Mouse (Mus musculus): Measurements from ENCODE around the gene Dysf. TPM values are rescaled to one million over a fixed set of nuclear protein-coding genes. Genes with fewer than 3 reads are reported as not detected.

Gene Dysf
- polyA plus RNA-seq, 1 experiment from 2014 or later: 18.6 TPM

GRCm38 (mm10) chr6:84196511-84196910 lies 188.1 kb downstream of the Dysf start:
- 89% methylated on average over 5 of the region's 5 CpGs for WGBS

GRCm38 (mm10) chr6:84197811-84198213 lies 189.4 kb downstream of the Dysf start:
- Histone ChIP-seq H3K27ac (replicated peaks in 1 of 2; ENCODE audit: control insufficient read depth in 1 of 2, insufficient read depth in 1 of 2, low read depth in 2 of 2, low read length in 2 of 2) (no peak overlapping the region), H3K4me2 (ENCODE audit: low read length) (no peak overlapping the region)
- 69% methylated on average over 5 of the region's 5 CpGs for WGBS

More at GRCm38 (mm10) chr6:84196511-84196910, 188.1 kb downstream of the Dysf start:
- Histone ChIP-seq H3K9ac (ENCODE audit: low read length) (no peak overlapping the region), H3K4me3 (ENCODE audit: control insufficient read depth in 1 of 2, insufficient read depth in 1 of 2, low read depth in 1 of 2, low read length in 2 of 2) (no peak overlapping the region), H3K9me3 (ENCODE audit: control insufficient read depth, low read length) (no peaks in the 10 kb centered on the region), H3K4me1 (ENCODE audit: control insufficient read depth in 2 of 2, insufficient read depth in 2 of 2, low read length in 2 of 2) (peaks cover 0 to 5% of the 10 kb centered on the region in 2 experiments; a peak in 2 of 4 replicates), H3K27me3 (ENCODE audit: control insufficient read depth, insufficient read depth, low read length) (no peaks in the 10 kb centered on the region), H3K4me2 (ENCODE audit: low read length) (no peak overlapping the region), H3K27ac (replicated peaks in 1 of 2; ENCODE audit: control insufficient read depth in 1 of 2, insufficient read depth in 1 of 2, low read depth in 2 of 2, low read length in 2 of 2) (no peak overlapping the region), H3K36me3 (ENCODE audit: control insufficient read depth, insufficient read depth, low read length) (peaks cover 75% of the 10 kb centered on the region)
- ATAC-seq (ENCODE audit: insufficient number of reproducible peaks, insufficient read depth, low FRiP score, low read depth): no peak

GRCm38 (mm10) chr6:84201721-84202490 lies 193.5 kb downstream of the Dysf start:
- no peak overlapping the region for H3K4me3 ChIP-seq (ENCODE audit: control insufficient read depth in 1 of 2, insufficient read depth in 1 of 2, low read depth in 1 of 2, low read length in 2 of 2)
- peaks cover 69% of the 10 kb centered on the region for H3K36me3 ChIP-seq (ENCODE audit: control insufficient read depth, insufficient read depth, low read length)
- H3K27ac ChIP-seq (replicated peaks in 1 of 2; ENCODE audit: control insufficient read depth in 1 of 2, insufficient read depth in 1 of 2, low read depth in 2 of 2, low read length in 2 of 2): peak overlapping the region in 1 of 2 experiments; percentile 41; a peak in 1 of 4 replicates
- no peaks in the 10 kb centered on the region for H3K9me3 ChIP-seq (ENCODE audit: control insufficient read depth, low read length)
- WGBS: 64% methylated on average over 8 of the region's 8 CpGs
- H3K4me1 ChIP-seq (ENCODE audit: control insufficient read depth in 2 of 2, insufficient read depth in 2 of 2, low read length in 2 of 2): no peaks in the 10 kb centered on the region
- no peak overlapping the region for H3K9ac ChIP-seq (ENCODE audit: low read length)
- no peak overlapping the region for H3K4me2 ChIP-seq (ENCODE audit: low read length)
- no peak for ATAC-seq (ENCODE audit: insufficient number of reproducible peaks, insufficient read depth, low FRiP score, low read depth)
- H3K27me3 ChIP-seq (ENCODE audit: control insufficient read depth, insufficient read depth, low read length): no peaks in the 10 kb centered on the region

More at GRCm38 (mm10) chr6:84197811-84198213, 189.4 kb downstream of the Dysf start:
- Histone ChIP-seq H3K36me3 (ENCODE audit: control insufficient read depth, insufficient read depth, low read length) (peaks cover 67% of the 10 kb centered on the region), H3K9me3 (ENCODE audit: control insufficient read depth, low read length) (no peaks in the 10 kb centered on the region), H3K4me3 (ENCODE audit: control insufficient read depth in 1 of 2, insufficient read depth in 1 of 2, low read depth in 1 of 2, low read length in 2 of 2) (no peak overlapping the region), H3K4me1 (ENCODE audit: control insufficient read depth in 2 of 2, insufficient read depth in 2 of 2, low read length in 2 of 2) (no peaks in the 10 kb centered on the region), H3K27me3 (ENCODE audit: control insufficient read depth, insufficient read depth, low read length) (no peaks in the 10 kb centered on the region), H3K9ac (ENCODE audit: low read length) (no peak overlapping the region)
- ATAC-seq (ENCODE audit: insufficient number of reproducible peaks, insufficient read depth, low FRiP score, low read depth): no peak

- peaks cover 0 to 6% of the 10 kb centered on the region in 2 experiments; a peak in 1 of 4 replicates for H3K4me1 ChIP-seq (ENCODE audit: control insufficient read depth in 2 of 2, insufficient read depth in 2 of 2, low read length in 2 of 2)
- ATAC-seq (ENCODE audit: insufficient number of reproducible peaks, insufficient read depth, low FRiP score, low read depth): no peak
- H3K36me3 ChIP-seq (ENCODE audit: control insufficient read depth, insufficient read depth, low read length): peaks cover 54% of the 10 kb centered on the region
- H3K27ac ChIP-seq (replicated peaks in 1 of 2; ENCODE audit: control insufficient read depth in 1 of 2, insufficient read depth in 1 of 2, low read depth in 2 of 2, low read length in 2 of 2): no peak overlapping the region
- H3K9ac ChIP-seq (ENCODE audit: low read length): no peak overlapping the region
- no peak overlapping the region for H3K4me2 ChIP-seq (ENCODE audit: low read length)
- no peaks in the 10 kb centered on the region for H3K27me3 ChIP-seq (ENCODE audit: control insufficient read depth, insufficient read depth, low read length)
- H3K4me3 ChIP-seq (ENCODE audit: control insufficient read depth in 1 of 2, insufficient read depth in 1 of 2, low read depth in 1 of 2, low read length in 2 of 2): no peak overlapping the region
- WGBS: 91% methylated on average over 3 of the region's 3 CpGs
- no peaks in the 10 kb centered on the region for H3K9me3 ChIP-seq (ENCODE audit: control insufficient read depth, low read length)
Observed at GRCm38 (mm10) chr6:84205611-84206010, 197.2 kb downstream of the Dysf start.

GRCm38 (mm10) chr6:84208589-84208988 lies 200.2 kb downstream of the Dysf start:
- no peak overlapping the region for H3K27ac ChIP-seq (replicated peaks in 1 of 2; ENCODE audit: control insufficient read depth in 1 of 2, insufficient read depth in 1 of 2, low read depth in 2 of 2, low read length in 2 of 2)
- H3K27me3 ChIP-seq (ENCODE audit: control insufficient read depth, insufficient read depth, low read length): no peaks in the 10 kb centered on the region
- ATAC-seq (ENCODE audit: insufficient number of reproducible peaks, insufficient read depth, low FRiP score, low read depth): no peak
- H3K4me1 ChIP-seq (ENCODE audit: control insufficient read depth in 2 of 2, insufficient read depth in 2 of 2, low read length in 2 of 2): peaks cover 0 to 9% of the 10 kb centered on the region in 2 experiments; a peak in 2 of 4 replicates
- no peak overlapping the region for H3K9ac ChIP-seq (ENCODE audit: low read length)
- peaks cover 54% of the 10 kb centered on the region for H3K36me3 ChIP-seq (ENCODE audit: control insufficient read depth, insufficient read depth, low read length)
- H3K9me3 ChIP-seq (ENCODE audit: control insufficient read depth, low read length): no peaks in the 10 kb centered on the region
- WGBS: 86% methylated on average over 4 of the region's 4 CpGs
- H3K4me3 ChIP-seq (ENCODE audit: control insufficient read depth in 1 of 2, insufficient read depth in 1 of 2, low read depth in 1 of 2, low read length in 2 of 2): no peak overlapping the region
- H3K4me2 ChIP-seq (ENCODE audit: low read length): no peak overlapping the region

GRCm38 (mm10) chr6:84209736-84210434 lies 201.5 kb downstream of the Dysf start:
- Histone ChIP-seq H3K27me3 (ENCODE audit: control insufficient read depth, insufficient read depth, low read length) (no peaks in the 10 kb centered on the region), H3K36me3 (ENCODE audit: control insufficient read depth, insufficient read depth, low read length) (peaks cover 42% of the 10 kb centered on the region), H3K4me1 (ENCODE audit: control insufficient read depth in 2 of 2, insufficient read depth in 2 of 2, low read length in 2 of 2) (peaks cover 0 to 9% of the 10 kb centered on the region in 2 experiments; a peak in 2 of 4 replicates), H3K4me2 (ENCODE audit: low read length) (no peak overlapping the region), H3K9ac (ENCODE audit: low read length) (no peak overlapping the region), H3K4me3 (ENCODE audit: control insufficient read depth in 1 of 2, insufficient read depth in 1 of 2, low read depth in 1 of 2, low read length in 2 of 2) (no peak overlapping the region), H3K27ac (replicated peaks in 1 of 2; ENCODE audit: control insufficient read depth in 1 of 2, insufficient read depth in 1 of 2, low read depth in 2 of 2, low read length in 2 of 2) (0 out of 4 replicates have a peak overlapping the region, but pooled peaks of 1 of the 2 experiments have one; percentile 17), H3K9me3 (ENCODE audit: control insufficient read depth, low read length) (no peaks in the 10 kb centered on the region)
- ATAC-seq (ENCODE audit: insufficient number of reproducible peaks, insufficient read depth, low FRiP score, low read depth): no peak
- 73% methylated on average over 13 of the region's 13 CpGs for WGBS

GRCm38 (mm10) chr6:84211473-84211872 lies 203.1 kb downstream of the Dysf start:
- H3K4me1 ChIP-seq (ENCODE audit: control insufficient read depth in 2 of 2, insufficient read depth in 2 of 2, low read length in 2 of 2): peaks cover 0 to 9% of the 10 kb centered on the region in 2 experiments; a peak in 2 of 4 replicates
- no peaks in the 10 kb centered on the region for H3K9me3 ChIP-seq (ENCODE audit: control insufficient read depth, low read length)
- peaks cover 29% of the 10 kb centered on the region for H3K36me3 ChIP-seq (ENCODE audit: control insufficient read depth, insufficient read depth, low read length)
- no peak overlapping the region for H3K9ac ChIP-seq (ENCODE audit: low read length)
- ATAC-seq (ENCODE audit: insufficient number of reproducible peaks, insufficient read depth, low FRiP score, low read depth): no peak
- no peaks in the 10 kb centered on the region for H3K27me3 ChIP-seq (ENCODE audit: control insufficient read depth, insufficient read depth, low read length)
- no peak overlapping the region for H3K4me3 ChIP-seq (ENCODE audit: control insufficient read depth in 1 of 2, insufficient read depth in 1 of 2, low read depth in 1 of 2, low read length in 2 of 2)
- no peak overlapping the region for H3K4me2 ChIP-seq (ENCODE audit: low read length)
- 50% methylated on average over 7 of the region's 7 CpGs for WGBS
- no peak overlapping the region for H3K27ac ChIP-seq (replicated peaks in 1 of 2; ENCODE audit: control insufficient read depth in 1 of 2, insufficient read depth in 1 of 2, low read depth in 2 of 2, low read length in 2 of 2)
